Mouse (Mus musculus) liver, adult 2 months (tissue): Measurements from ENCODE around the gene Gse1.

Experiments
- CTCF ChIP-seq: fragments of 200-500 bp; IDR thresholded peaks from 2 replicates; pipeline ENCODE4 v1.5.1; 2011; ENCODE audit warnings: low read depth, low read length, control low read depth
- POLR2A ChIP-seq: fragments of 200-500 bp; IDR thresholded peaks from 2 replicates; pipeline ENCODE4 v1.6.1; 2011; ENCODE audit warnings: low read length, control low read depth; ENCODE audit not compliant: insufficient read depth; ENCODE audit errors: extremely low read depth

- no peak for TF ChIP-seq CTCF
- no peak for TF ChIP-seq POLR2A
These were observed 335.1 kb downstream of the Gse1 start for GRCm38 (mm10) chr8:120563348-120563724.
